Mouse (Mus musculus): ENCODE data around the gene Scg3.

- TF ChIP-seq GATA1 (IDR thresholded peaks at IDR 0.05; ENCODE audit: borderline replicate concordance, low read length): no peak
- no peak for TF ChIP-seq FLI1 (IDR thresholded peaks at IDR 0.05; ENCODE audit: low read length)
Observed at GRCm38 (mm10) chr9:75621428-75621827, 62.4 kb downstream of the Scg3 start.

Measured in megakaryocyte, embryonic 14.5 days (primary cell).